Mouse (Mus musculus): ENCODE measurements around the gene Plcz1. TPM values are rescaled to one million over a fixed set of nuclear protein-coding genes. Genes with fewer than 3 reads are reported as not detected.

The Plcz1 gene
- total and polyA plus RNA-seq, 3 experiments, result not detected

- DNase-seq (ENCODE audit: low spot score), result no peak
- peaks cover 17% of the 10 kb centered on the region for H3K9me3 ChIP-seq (replicated peaks)
- H3K4me1 ChIP-seq (ENCODE audit: insufficient read depth, low read depth, low read length), result no peaks in the 10 kb centered on the region
- TF ChIP-seq GATA1 (IDR thresholded peaks at IDR 0.05; ENCODE audit: borderline replicate concordance, low read length), result no peak
- TF ChIP-seq POLR2AphosphoS5 (IDR thresholded peaks at IDR 0.05; ENCODE audit: insufficient replicate concordance, low read depth, low read length), result no peak
- no peak for TF ChIP-seq GATA2 (IDR thresholded peaks at IDR 0.05; ENCODE audit: borderline replicate concordance, low read depth, low read length)
- TF ChIP-seq CTCF (IDR thresholded peaks at IDR 0.05; ENCODE audit: low read depth, low read length), result no peak
- TF ChIP-seq TAL1 (conservative IDR thresholded peaks at IDR 0.05; ENCODE audit: low read depth, low read length), result no peak
- H3K36me3 ChIP-seq (replicated peaks), result no peaks in the 10 kb centered on the region
- H3K27me3 ChIP-seq (ENCODE audit: insufficient read depth, low read length), result no peaks in the 10 kb centered on the region
- ATAC-seq (ENCODE audit: extremely low read depth, insufficient number of reproducible peaks, low FRiP score, poor library complexity, severe bottlenecking), result no peak
- no peak overlapping the region for H3K4me3 ChIP-seq (ENCODE audit: low read depth, low read length)
Observed at GRCm38 (mm10) chr6:139964895-139965294, 76.4 kb downstream of the Plcz1 start.

- Histone ChIP-seq H3K27me3 (ENCODE audit: insufficient read depth, low read length) (no peaks in the 10 kb centered on the region), H3K4me3 (ENCODE audit: low read depth, low read length) (no peak overlapping the region), H3K4me1 (ENCODE audit: insufficient read depth, low read depth, low read length) (no peaks in the 10 kb centered on the region), H3K36me3 (replicated peaks) (no peaks in the 10 kb centered on the region), H3K9me3 (replicated peaks) (peaks cover 23% of the 10 kb centered on the region)
- no peak for TF ChIP-seq CTCF (IDR thresholded peaks at IDR 0.05; ENCODE audit: low read depth, low read length)
- no peak for TF ChIP-seq TAL1 (conservative IDR thresholded peaks at IDR 0.05; ENCODE audit: low read depth, low read length)
- TF ChIP-seq GATA2 (IDR thresholded peaks at IDR 0.05; ENCODE audit: borderline replicate concordance, low read depth, low read length), result no peak
- no peak for TF ChIP-seq POLR2AphosphoS5 (IDR thresholded peaks at IDR 0.05; ENCODE audit: insufficient replicate concordance, low read depth, low read length)
- no peak for TF ChIP-seq GATA1 (IDR thresholded peaks at IDR 0.05; ENCODE audit: borderline replicate concordance, low read length)
- DNase-seq (ENCODE audit: low spot score) (no peak), ATAC-seq (ENCODE audit: extremely low read depth, insufficient number of reproducible peaks, low FRiP score, poor library complexity, severe bottlenecking) (no peak)
Observed at GRCm38 (mm10) chr6:139963775-139964174, 77.5 kb downstream of the Plcz1 start.

- DNase-seq (ENCODE audit: low spot score), result no peak
- H3K36me3 ChIP-seq (replicated peaks), result no peaks in the 10 kb centered on the region
- peaks cover 23% of the 10 kb centered on the region for H3K9me3 ChIP-seq (replicated peaks)
- no peak for ATAC-seq (ENCODE audit: extremely low read depth, insufficient number of reproducible peaks, low FRiP score, poor library complexity, severe bottlenecking)
- no peak overlapping the region for H3K4me3 ChIP-seq (ENCODE audit: low read depth, low read length)
- no peaks in the 10 kb centered on the region for H3K27me3 ChIP-seq (ENCODE audit: insufficient read depth, low read length)
- H3K4me1 ChIP-seq (ENCODE audit: insufficient read depth, low read depth, low read length), result no peaks in the 10 kb centered on the region
- TF ChIP-seq GATA1 (IDR thresholded peaks at IDR 0.05; ENCODE audit: borderline replicate concordance, low read length), result no peak
- no peak for TF ChIP-seq TAL1 (conservative IDR thresholded peaks at IDR 0.05; ENCODE audit: low read depth, low read length)
- no peak for TF ChIP-seq GATA2 (IDR thresholded peaks at IDR 0.05; ENCODE audit: borderline replicate concordance, low read depth, low read length)
- TF ChIP-seq CTCF (IDR thresholded peaks at IDR 0.05; ENCODE audit: low read depth, low read length), result no peak
- no peak for TF ChIP-seq POLR2AphosphoS5 (IDR thresholded peaks at IDR 0.05; ENCODE audit: insufficient replicate concordance, low read depth, low read length)
Observed at GRCm38 (mm10) chr6:139957531-139958241, 83.6 kb downstream of the Plcz1 start.

GRCm38 (mm10) chr6:139953596-139953995 lies 87.7 kb downstream of the Plcz1 start:
- TF ChIP-seq GATA2 (IDR thresholded peaks at IDR 0.05; ENCODE audit: borderline replicate concordance, low read depth, low read length), result no peak
- no peak for TF ChIP-seq GATA1 (IDR thresholded peaks at IDR 0.05; ENCODE audit: borderline replicate concordance, low read length)
- TF ChIP-seq TAL1 (conservative IDR thresholded peaks at IDR 0.05; ENCODE audit: low read depth, low read length), result no peak
- no peak for TF ChIP-seq POLR2AphosphoS5 (IDR thresholded peaks at IDR 0.05; ENCODE audit: insufficient replicate concordance, low read depth, low read length)
- no peak for TF ChIP-seq CTCF (IDR thresholded peaks at IDR 0.05; ENCODE audit: low read depth, low read length)
- Histone ChIP-seq H3K4me3 (ENCODE audit: low read depth, low read length) (no peak overlapping the region), H3K9me3 (replicated peaks) (peaks cover 17% of the 10 kb centered on the region), H3K36me3 (replicated peaks) (no peaks in the 10 kb centered on the region), H3K4me1 (ENCODE audit: insufficient read depth, low read depth, low read length) (no peaks in the 10 kb centered on the region), H3K27me3 (ENCODE audit: insufficient read depth, low read length) (no peaks in the 10 kb centered on the region)
- ATAC-seq (ENCODE audit: extremely low read depth, insufficient number of reproducible peaks, low FRiP score, poor library complexity, severe bottlenecking), result no peak
- no peak for DNase-seq (ENCODE audit: low spot score)

GRCm38 (mm10) chr6:139947106-139947879 lies 94.0 kb downstream of the Plcz1 start:
- ATAC-seq (ENCODE audit: extremely low read depth, insufficient number of reproducible peaks, low FRiP score, poor library complexity, severe bottlenecking), result no peak
- Histone ChIP-seq H3K27me3 (ENCODE audit: insufficient read depth, low read length) (no peaks in the 10 kb centered on the region), H3K4me3 (ENCODE audit: low read depth, low read length) (no peak overlapping the region), H3K4me1 (ENCODE audit: insufficient read depth, low read depth, low read length) (no peaks in the 10 kb centered on the region), H3K9me3 (replicated peaks) (peaks cover 11% of the 10 kb centered on the region), H3K36me3 (replicated peaks) (no peaks in the 10 kb centered on the region)
- no peak for DNase-seq (ENCODE audit: low spot score)
- TF ChIP-seq CTCF (IDR thresholded peaks at IDR 0.05; ENCODE audit: low read depth, low read length), result no peak
- no peak for TF ChIP-seq GATA2 (IDR thresholded peaks at IDR 0.05; ENCODE audit: borderline replicate concordance, low read depth, low read length)
- TF ChIP-seq POLR2AphosphoS5 (IDR thresholded peaks at IDR 0.05; ENCODE audit: insufficient replicate concordance, low read depth, low read length), result no peak
- no peak for TF ChIP-seq GATA1 (IDR thresholded peaks at IDR 0.05; ENCODE audit: borderline replicate concordance, low read length)
- TF ChIP-seq TAL1 (conservative IDR thresholded peaks at IDR 0.05; ENCODE audit: low read depth, low read length), result no peak

Other genes starting within 250 kb of the Plcz1 start
- not detected in 2 replicates for gene Capza3, start 205 bp downstream of the Plcz1 start, total RNA-seq (2014; fragmentation: Nextera tagmentation)
- gene Capza3, start 205 bp downstream of the Plcz1 start, total RNA-seq (2017), result not detected in 2 replicates
- not detected in 2 replicates for gene Capza3, start 205 bp downstream of the Plcz1 start, polyA plus RNA-seq (2012)